Mouse (Mus musculus): ENCODE results near the gene Mt4. TPM values are rescaled to one million over a fixed set of nuclear protein-coding genes. Genes with fewer than 3 reads are reported as not detected.

Mt4 gene
- polyA plus RNA-seq, 1 experiment: 0.35 TPM

- DNase-seq (ENCODE audit: low read depth, low spot score): no peak
- 55% methylated on average over 7 of the region's 7 CpGs for WGBS
These were observed 37.7 kb downstream of the Mt4 start for GRCm38 (mm10) chr8:94174619-94175213.

DNA sequence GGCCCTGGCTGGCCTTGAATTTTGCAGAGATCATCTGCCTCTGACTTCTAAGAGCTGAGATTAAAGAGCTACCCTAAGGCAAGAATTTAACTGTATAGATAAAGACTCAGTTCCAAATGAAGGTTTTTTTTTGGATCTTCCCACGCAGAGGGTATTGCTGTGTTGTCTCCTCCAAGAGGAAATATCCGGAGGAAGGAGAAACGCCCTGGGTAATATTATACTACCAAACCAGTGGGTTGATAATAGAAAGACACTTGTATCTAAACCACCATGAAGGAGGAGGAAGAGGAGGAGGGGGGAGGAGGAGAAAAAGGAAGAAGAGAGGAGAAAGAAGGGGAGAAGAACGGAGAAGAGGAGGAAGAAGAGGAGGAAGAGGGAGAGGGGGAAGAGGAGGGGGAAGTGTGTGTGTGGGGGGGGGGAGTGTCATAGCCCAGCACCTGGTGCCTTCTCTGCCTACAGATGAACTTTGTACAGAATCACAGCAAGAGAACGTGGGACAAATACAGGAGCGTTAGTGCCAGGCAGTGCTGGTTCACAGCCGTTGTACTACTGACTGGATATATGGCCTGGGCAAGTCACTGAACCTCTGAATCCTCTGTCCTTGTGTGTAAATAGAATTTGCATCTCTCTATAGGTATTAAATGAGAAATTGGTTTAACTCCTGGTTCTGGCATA, 40.9 kb downstream of the Mt4 start:
- 35% methylated on average over 7 of the region's 7 CpGs for WGBS
- DNase-seq (ENCODE audit: low read depth, low spot score): no peak

DNA sequence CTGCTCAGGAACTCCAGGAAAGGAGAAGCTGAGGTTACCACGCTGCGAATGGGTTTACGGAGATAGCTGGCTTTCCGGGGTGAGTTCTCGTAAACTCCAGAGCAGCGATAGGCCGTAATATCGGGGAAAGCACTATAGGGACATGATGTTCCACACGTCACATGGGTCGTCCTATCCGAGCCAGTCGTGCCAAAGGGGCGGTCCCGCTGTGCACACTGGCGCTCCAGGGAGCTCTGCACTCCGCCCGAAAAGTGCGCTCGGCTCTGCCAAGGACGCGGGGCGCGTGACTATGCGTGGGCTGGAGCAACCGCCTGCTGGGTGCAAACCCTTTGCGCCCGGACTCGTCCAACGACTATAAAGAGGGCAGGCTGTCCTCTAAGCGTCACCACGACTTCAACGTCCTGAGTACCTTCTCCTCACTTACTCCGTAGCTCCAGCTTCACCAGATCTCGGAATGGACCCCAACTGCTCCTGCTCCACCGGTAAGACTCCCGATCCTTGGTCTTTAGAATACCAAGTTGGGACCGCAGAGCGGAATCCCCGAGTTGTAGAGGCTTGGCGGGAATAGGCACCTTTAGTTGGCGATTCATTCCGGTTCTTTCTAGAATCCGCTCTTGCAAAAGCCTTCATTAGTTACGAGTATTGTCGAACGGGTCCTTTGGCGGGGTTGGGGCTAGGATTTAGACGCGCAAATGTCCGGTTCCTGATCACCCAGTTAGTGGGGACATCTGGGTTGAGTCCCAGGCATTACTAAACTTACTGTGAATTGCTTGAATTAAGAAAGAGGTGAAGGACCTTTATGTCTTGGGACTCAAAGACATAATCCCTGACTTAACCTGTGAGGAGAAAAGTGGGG, 42.1 kb downstream of the Mt4 start, which contains the start of gene Mt1:
Gene Mt1 (plus strand): TSS at position 226 of the 856 bp plus-strand sequence.
- DNase-seq (ENCODE audit: low read depth, low spot score): no peak
- WGBS: under 1% methylated on average over 50 of the region's 50 CpGs

DNA sequence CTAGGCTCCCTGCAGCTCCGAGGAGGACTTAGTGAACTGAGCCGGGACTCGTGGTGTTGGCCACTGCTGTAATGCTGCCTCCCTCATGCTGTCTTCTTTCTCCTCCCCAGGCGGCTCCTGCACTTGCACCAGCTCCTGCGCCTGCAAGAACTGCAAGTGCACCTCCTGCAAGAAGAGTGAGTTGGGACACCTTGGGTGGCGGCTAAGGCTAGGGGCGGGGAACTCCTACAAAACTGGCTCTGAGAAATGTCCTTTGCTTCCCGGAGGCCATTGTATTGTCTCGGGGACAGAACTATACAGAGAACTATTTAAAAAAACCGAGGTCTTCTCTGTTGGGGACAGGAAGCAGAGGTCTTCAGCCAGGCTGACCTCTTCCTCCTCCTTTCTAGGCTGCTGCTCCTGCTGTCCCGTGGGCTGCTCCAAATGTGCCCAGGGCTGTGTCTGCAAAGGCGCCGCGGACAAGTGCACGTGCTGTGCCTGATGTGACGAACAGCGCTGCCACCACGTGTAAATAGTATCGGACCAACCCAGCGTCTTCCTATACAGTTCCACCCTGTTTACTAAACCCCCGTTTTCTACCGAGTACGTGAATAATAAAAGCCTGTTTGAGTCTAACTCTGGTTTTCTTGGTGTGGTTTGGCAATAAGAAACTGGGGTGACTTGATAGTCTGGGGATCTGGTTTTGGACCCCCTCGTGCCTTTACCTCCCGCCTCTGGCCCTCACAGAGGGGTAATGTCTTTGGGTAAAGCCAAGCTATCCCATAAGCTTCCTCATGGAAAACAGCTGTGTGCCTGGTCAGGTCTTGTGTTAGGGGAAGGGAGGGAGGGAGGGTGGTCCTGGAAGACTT, 42.9 kb downstream of the Mt4 start:
- DNase-seq (ENCODE audit: low read depth, low spot score): no peak
- WGBS: 4% methylated on average over 25 of the region's 25 CpGs

GRCm38 (mm10) chr8:94180561-94180908, 43.5 kb downstream of the Mt4 start:
- no peak for DNase-seq (ENCODE audit: low read depth, low spot score)
- WGBS: 97% methylated on average over 1 of the region's 1 CpGs

DNA sequence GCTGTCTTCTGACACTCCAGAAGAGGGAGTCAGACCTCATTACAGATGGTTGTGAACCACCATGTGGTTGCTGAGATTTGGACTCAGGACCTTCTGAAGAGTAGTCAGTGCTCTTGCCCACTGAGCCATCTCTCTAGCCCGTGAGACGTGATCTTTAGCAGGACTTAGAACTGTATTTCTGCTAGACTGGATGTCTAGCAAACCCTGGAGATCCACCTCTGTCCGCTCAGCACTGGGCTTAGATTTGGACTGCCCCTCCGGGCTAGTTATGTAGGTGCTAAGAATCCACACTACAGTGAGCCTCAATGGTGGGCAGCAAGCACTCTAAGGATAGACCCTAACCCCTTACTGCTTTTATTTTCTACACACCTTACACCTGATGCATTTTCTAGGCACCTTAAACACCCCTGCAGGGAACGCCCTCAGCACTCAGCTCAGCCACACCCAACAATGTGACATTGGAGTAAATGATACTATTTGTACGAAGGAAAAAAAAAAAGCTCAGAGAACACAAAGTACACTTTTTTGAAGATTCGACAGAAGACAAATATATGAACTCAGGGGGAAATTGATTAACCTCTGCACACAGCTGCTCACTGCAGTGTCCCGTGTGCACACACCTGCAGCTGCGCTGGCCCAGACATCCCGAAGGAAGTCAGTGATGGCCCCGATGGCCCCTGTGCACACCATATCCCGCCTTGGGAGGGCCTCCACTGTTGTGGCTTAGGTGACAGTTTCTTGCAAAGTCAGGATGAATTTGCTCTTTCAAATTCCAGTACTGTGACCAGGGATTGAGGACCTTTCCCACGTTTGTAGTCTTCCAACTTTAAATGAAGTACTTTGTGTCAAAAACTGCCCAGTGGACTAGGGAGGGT, 45.3 kb downstream of the Mt4 start:
- 37% methylated on average over 13 of the region's 13 CpGs for WGBS
- no peak for DNase-seq (ENCODE audit: low read depth, low spot score)

GRCm38 (mm10) chr8:94183117-94183516, 46.1 kb downstream of the Mt4 start:
- no peak for DNase-seq (ENCODE audit: low read depth, low spot score)
- WGBS: under 1% methylated on average over 16 of the region's 16 CpGs

DNA sequence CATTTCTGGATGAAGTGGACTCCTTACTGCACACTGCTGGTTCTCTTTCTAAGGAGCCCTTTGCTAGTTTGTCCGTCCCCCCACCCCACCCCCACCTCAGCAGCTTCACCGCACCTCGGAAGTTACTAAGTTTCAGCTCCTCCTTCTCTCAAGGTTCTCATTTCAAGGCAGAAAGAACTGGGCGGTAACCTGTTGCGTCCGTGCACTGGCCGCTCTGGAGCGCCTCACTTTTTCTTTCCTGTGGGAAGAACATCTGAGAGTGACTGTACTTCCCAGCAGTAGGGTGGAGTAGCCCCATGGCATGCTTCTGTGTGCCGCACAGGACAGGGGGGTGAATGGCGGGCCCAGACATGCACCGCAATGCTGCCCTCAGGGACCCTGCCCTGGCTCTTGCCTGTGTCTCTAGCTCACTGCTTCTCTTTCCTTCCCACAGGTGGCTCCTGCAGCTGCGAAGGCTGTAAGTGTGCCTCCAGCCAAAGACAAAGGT, 47.4 kb downstream of the Mt4 start:
- DNase-seq (ENCODE audit: low read depth, low spot score): no peak
- WGBS: 34% methylated on average over 12 of the region's 12 CpGs

DNA sequence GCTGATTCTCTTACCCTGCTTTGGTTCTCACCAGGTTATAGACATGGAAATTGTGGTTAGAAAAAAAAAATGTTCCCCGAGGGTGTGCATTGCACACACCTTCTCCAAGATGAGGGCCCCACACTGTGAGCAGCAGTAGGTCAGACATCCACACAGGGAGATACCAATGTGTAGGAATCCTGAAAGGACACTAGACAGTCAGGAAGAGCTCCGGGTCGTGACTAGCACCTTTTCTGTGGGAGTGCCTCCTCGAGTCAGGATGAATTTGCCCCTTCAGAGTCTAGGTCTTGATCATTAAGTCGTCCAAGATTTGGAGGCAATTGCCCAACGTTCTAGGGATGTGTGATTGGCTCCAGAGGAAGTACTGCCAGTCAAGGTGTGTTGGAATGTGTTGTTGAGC, 48.8 kb downstream of the Mt4 start:
- no peak for DNase-seq (ENCODE audit: low read depth, low spot score)
- 49% methylated on average over 6 of the region's 6 CpGs for WGBS

DNA sequence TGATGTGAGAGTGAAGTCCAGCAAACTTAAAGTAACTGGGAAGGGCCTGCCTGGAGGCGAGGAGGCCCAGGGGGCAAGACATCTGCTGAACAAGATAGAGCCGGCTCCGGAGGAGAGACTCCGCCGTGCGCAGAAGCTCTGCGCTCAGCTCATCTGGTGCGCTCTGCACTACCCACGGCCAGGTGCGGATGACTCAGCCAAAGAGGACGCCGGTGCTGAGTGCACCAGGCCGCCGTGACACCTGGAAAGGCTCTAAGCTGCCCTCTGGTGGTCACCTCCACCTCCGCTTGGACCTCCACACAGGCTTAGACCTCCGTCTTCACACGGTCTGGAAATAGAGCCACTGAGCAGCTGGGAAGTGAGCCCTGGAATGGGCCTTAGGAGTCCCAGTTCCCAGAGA, 49.5 kb downstream of the Mt4 start:
- WGBS: 10% methylated on average over 17 of the region's 17 CpGs
- no peak for DNase-seq (ENCODE audit: low read depth, low spot score)

- WGBS: 55% methylated on average over 21 of the region's 21 CpGs
- DNase-seq (ENCODE audit: low read depth, low spot score): no peak
These were observed 50.4 kb downstream of the Mt4 start for GRCm38 (mm10) chr8:94187290-94188002.

Other genes with a start within 250 kb of the Mt4 start
- gene Amfr, start 124.4 kb upstream of the Mt4 start, polyA plus RNA-seq (2012; rRNA removed): 73.3 and 87.2 TPM in 2 replicates
- gene Nudt21, start 100.2 kb upstream of the Mt4 start, polyA plus RNA-seq (2012; rRNA removed): 20.5 and 27.0 TPM in 2 replicates
- 5.3 and 7.5 TPM in 2 replicates for gene Ogfod1, start 100.0 kb upstream of the Mt4 start, polyA plus RNA-seq (2012; rRNA removed)
- gene Bbs2, start 38.3 kb upstream of the Mt4 start, polyA plus RNA-seq (2012; rRNA removed): 6.5 TPM in 2 replicates
- gene Mt3, start 15.4 kb downstream of the Mt4 start, polyA plus RNA-seq (2012; rRNA removed): 1.3 and 2.4 TPM in 2 replicates
- 88.8 and 175 TPM in 2 replicates for gene Mt2, start 35.5 kb downstream of the Mt4 start, polyA plus RNA-seq (2012; rRNA removed)
- gene Mt1, start 41.9 kb downstream of the Mt4 start, polyA plus RNA-seq (2012; rRNA removed): 839 and 1,256 TPM in 2 replicates
- gene Nup93, start 77.4 kb downstream of the Mt4 start, polyA plus RNA-seq (2012; rRNA removed): 18.8 and 20.0 TPM in 2 replicates
- gene Slc12a3, start 192.0 kb downstream of the Mt4 start, polyA plus RNA-seq (2012; rRNA removed): 0.05 and 0.21 TPM in 2 replicates
- gene Herpud1, start 249.2 kb downstream of the Mt4 start, polyA plus RNA-seq (2012; rRNA removed): 170 and 227 TPM in 2 replicates

Measured in large intestine, adult 2 months (tissue).